Mouse (Mus musculus) retina, embryonic 14.5 days (tissue): ENCODE results near the gene Asb2.

Experiments used
- DNase-seq: peaks from one replicate; pipeline ENCODE4 v3.0.0-alpha.2; 2015; ENCODE audit warnings: low spot score

Gene Asb2

GRCm38 (mm10) chr12:103355746-103356414, at the start of gene Asb2:
Gene Asb2 (minus strand): TSS chr12:103356001.
- no peak for DNase-seq

DNA sequence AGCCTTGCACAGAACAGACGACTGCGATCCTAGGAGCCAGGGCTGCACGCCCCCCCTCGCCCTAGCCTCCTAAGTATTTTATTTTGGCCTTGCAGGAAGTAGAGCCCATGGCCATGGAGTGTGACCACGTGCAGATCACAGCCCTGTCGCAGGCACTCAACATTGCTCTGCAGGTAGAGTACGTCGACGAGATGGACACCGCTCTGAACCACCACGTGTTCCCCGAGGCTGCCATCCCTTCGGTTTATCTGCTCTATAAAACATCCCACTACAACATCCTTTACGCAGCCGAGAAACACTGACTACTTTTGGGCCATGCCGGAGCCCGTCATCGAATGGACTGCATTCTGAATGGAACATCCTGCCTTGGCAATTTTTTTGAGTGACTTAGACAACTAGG, 48.3 kb upstream of the Asb2 start:
- no peak for DNase-seq

DNA sequence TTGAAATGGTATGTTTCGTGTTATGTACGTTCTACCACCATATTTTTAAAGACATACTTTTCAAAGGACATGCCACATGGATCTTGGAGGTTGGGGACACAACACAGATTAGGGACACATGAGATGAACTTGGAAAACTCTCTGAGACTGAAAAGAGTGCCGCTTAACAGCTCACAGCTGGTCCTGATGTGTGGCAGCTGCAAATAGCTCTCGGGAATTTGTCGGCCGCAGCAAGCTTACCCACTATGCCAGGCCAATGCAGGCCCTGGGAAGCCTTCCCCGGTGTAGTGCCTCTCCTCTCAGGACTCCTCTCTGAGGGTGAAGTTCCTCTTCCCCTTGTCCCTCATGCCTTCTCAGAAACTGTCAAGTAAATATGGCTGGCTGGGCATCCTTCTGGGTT, 41.0 kb upstream of the Asb2 start:
- no peak for DNase-seq

GRCm38 (mm10) chr12:103395486-103396275, 39.9 kb upstream of the Asb2 start:
- DNase-seq = no peak

GRCm38 (mm10) chr12:103393528-103393927, 37.7 kb upstream of the Asb2 start:
- DNase-seq = no peak

GRCm38 (mm10) chr12:103391098-103391497, 35.3 kb upstream of the Asb2 start:
- DNase-seq = no peak

DNA sequence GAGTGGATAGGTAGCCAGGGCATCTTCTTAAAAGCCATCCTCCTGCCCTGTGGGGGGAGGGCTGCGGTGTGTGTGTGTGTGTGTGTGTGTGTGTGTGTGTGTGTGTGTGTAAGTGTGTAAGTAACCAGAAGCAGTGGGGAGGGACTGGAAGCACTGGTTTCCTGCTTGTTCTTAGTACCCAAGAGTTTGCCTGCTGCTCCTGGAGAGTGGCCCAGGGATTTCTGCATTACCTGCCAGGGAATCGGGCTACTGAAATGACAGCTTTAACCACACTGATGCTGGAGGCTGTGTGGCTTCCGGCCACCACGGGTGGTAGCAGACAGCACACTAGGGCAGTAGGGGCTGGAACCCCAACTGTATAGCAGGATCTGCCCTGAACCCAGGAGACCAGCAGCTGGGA, 34.2 kb upstream of the Asb2 start:
- no peak for DNase-seq

- DNase-seq = no peak
Observed at GRCm38 (mm10) chr12:103389348-103389727, 33.5 kb upstream of the Asb2 start.

GRCm38 (mm10) chr12:103388505-103389347, 32.9 kb upstream of the Asb2 start, which contains the start of gene Otub2:
Gene Otub2 (plus strand): TSS chr12:103388682.
- DNase-seq = peak; percentile 96

GRCm38 (mm10) chr12:103380226-103380625, 24.4 kb upstream of the Asb2 start:
- DNase-seq = no peak

DNA sequence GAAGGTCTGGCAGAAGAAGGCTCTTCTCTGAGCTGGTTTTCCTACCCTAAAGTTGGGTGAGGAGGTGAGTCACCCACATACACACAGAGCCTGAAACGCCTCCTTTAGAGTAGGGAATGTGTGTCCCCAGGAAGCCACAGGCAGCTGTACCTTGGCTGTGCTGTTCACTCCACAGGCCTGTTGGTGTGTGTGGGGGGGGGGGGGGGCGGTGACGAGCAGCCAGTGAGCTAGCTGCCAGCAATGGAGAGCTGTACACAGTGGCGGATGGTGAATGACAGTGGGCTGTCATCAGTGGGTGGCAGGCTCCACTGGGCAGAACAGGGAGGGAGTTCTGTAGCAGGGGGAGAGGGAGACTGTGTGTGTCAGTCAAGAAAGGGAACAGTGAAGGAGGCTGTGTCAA, 21.0 kb upstream of the Asb2 start:
- no peak for DNase-seq

DNA sequence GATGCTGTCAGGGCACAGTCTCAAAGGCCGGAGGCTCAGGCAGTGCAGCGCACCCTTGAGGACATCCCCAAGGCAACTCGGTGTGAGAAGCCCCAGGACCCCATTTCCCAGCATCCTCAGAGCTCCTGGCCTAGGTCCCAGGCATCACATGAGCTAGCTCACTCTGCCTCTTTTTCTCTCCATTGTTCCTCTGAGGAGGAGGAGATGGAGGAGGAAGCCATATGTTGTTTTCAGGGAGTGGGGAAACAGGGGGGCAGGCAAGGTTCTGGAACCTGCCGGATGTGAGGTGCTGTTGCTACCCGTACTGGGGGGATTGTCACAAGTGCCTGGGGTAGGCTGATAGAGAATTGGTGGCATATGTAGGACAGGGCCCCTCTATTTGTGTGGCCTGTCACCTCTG, 20.3 kb upstream of the Asb2 start:
- no peak for DNase-seq

- DNase-seq = no peak
Observed at GRCm38 (mm10) chr12:103373530-103374236, 17.9 kb upstream of the Asb2 start.

GRCm38 (mm10) chr12:103371711-103372110, 15.9 kb upstream of the Asb2 start:
- DNase-seq = peak; percentile 79

DNA sequence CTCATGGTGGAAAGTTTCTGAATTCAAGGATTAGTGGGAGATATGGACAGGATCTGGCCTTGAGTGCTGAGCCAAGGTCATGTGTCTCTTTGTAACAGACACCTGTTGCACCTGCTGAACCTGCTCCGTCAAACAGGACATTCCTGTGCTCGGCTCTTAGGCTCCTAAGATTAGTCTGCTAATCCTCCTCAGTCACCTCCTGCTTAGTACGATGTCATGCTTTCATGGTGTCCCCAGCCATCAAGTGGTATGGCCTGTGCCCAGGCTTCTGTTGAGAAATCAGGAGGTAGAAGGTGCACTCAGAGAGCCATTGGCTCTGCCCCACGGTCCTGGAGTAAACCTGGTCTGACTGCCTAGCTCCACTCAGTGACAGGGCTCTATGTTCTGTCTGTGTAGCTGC, 15.1 kb upstream of the Asb2 start:
- no peak for DNase-seq

DNA sequence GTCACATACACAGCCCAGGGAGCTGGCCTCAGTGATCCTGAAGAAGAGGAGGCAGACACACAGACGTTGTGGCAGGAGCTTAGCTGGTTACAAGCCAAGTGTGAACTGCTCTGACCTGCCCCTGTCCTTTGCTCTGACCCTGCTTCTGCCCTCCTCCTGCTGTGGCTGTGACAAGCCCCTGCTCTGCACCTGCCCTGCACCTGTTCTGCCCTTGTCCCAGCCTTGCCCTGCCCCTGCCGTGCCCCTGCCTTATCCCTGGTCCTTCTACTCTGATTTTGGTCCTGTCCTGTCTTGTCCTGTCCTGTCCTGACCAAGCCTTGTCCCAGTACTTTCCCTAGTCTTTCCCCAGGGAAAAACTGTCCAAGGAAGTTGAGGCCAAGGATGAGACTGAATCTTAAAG, 13.0 kb upstream of the Asb2 start:
- DNase-seq = no peak

DNA sequence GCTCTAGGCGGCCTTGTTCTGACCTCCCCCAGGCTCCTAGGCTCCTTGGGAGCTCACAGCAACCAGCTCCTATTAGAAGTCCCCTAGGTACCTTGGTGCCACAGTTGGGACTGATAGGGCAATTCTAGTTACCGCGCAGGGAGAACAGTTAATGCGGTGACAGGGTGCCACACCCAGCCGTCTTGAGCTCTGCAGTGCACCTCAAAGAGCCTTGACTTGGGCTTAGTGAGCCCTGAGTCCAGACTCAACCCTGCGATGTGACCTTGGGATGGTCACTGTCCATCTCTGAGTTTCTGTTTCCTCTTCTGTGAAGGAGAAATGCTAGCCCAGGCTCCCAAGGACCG, 12.5 kb upstream of the Asb2 start:
- DNase-seq = no peak

- DNase-seq = peak; percentile 94
Observed at GRCm38 (mm10) chr12:103367620-103368325, 12.0 kb upstream of the Asb2 start.

DNA sequence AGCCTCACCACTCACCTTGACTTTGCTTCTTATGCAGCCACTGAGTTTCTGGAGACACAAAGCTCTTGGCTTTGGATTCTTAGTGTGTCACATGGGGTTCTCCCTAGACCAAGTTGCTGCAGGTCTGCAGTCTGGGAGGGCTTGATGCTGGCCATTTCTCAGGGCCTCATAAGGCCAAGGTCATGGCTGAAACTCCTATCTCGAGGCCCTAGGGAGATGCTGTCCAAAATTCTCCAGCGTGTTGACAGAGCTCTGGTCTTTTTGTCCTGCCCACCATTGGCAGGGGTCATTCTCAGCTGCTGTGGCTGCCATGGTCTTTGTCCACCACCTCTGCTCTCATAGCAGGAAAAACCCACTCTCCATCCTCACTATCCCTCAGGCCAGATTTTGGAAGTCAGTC, 11.4 kb upstream of the Asb2 start:
- no peak for DNase-seq

GRCm38 (mm10) chr12:103362336-103362735, 6.5 kb upstream of the Asb2 start:
- DNase-seq = no peak

DNA sequence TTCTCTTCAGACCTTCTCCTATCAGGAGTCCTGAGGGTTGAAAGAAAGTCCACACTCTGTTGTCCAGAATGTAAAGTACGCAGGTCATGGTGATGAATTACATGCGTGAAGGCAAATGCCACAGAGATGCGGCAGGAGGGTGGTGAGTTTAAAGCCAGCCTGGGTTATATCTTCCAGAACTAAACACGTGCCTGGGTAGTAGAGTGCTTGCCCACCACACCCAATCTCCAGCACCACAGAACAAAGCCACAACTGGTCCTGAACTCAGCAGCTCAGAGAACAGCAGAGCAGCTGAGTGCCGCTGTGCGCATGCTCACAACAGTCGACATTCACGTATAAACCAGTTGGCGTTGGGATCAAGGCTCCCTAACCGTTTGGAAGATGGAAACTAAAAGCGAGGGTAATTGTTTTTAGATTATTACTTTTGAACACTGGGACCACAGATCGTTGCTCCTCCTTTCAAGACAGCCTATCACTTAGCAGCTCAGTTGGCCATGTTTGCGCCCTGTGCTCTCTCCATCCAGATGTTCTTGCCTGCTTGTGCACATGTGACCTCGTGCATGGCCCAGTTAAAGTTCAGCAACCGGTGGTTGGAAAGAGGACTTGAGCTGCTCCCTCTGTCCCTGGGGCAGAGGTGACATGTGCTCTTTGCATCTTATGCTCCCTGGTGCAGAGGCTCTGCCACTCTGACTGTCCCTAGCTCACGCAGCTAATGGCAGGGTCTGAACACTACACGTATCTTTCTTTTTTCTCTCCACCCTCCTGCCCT, 5.9 kb upstream of the Asb2 start:
- no peak for DNase-seq
